Mouse (Mus musculus): ENCODE data around the gene Plcl2. TPM values are rescaled to one million over a fixed set of nuclear protein-coding genes. Genes with fewer than 3 reads are reported as not detected.
"Not testable (repeated sequence)": the region's sequence is repeated elsewhere in the genome, so short reads cannot be mapped to it uniquely, and the experiment has no call there.

Gene Plcl2
- polyA plus RNA-seq, 1 experiment: 6.7 TPM

GRCm38 (mm10) chr17:50635961-50636585 lies 126.9 kb downstream of the Plcl2 start:
- no peak for TF ChIP-seq CTCF (IDR thresholded peaks at IDR 0.05; ENCODE audit: extremely low read depth, insufficient read length, insufficient replicate concordance, low read depth, low read length)
- no peak for TF ChIP-seq POLR2A (IDR thresholded peaks at IDR 0.05; ENCODE audit: low read depth, low read length)
- Histone ChIP-seq H3K4me1 (ENCODE audit: control insufficient read depth, insufficient read depth, insufficient read length, low read length) (peaks cover 22% of the 10 kb centered on the region; the same call in 1 of the 2 replicates), H3K27ac (ENCODE audit: insufficient read depth, low read depth, low read length) (peak overlapping the region; percentile 52), H3K36me3 (ENCODE audit: control insufficient read depth, insufficient read depth, low read length) (peaks cover 5% of the 10 kb centered on the region), H3K27me3 (ENCODE audit: control insufficient read depth, insufficient read depth, low read length) (no peaks in the 10 kb centered on the region), H3K4me3 (ENCODE audit: low read depth, low read length) (no peak overlapping the region)
- 30% methylated on average over 8 of the region's 8 CpGs for WGBS

- Histone ChIP-seq H3K27me3 (ENCODE audit: control insufficient read depth, insufficient read depth, low read length) (no peaks in the 10 kb centered on the region), H3K4me3 (ENCODE audit: low read depth, low read length) (no peak overlapping the region)
- WGBS: 65% methylated on average over 3 of the region's 3 CpGs
Observed at GRCm38 (mm10) chr17:50638791-50639190, 129.6 kb downstream of the Plcl2 start.

GRCm38 (mm10) chr17:50641076-50641610 lies 131.9 kb downstream of the Plcl2 start:
- TF ChIP-seq CTCF (IDR thresholded peaks at IDR 0.05; ENCODE audit: extremely low read depth, insufficient read length, insufficient replicate concordance, low read depth, low read length) (no peak), POLR2A (IDR thresholded peaks at IDR 0.05; ENCODE audit: low read depth, low read length) (no peak)
- Histone ChIP-seq H3K36me3 (ENCODE audit: control insufficient read depth, insufficient read depth, low read length) (peaks cover 5% of the 10 kb centered on the region), H3K27ac (ENCODE audit: insufficient read depth, low read depth, low read length) (no peak overlapping the region), H3K4me3 (ENCODE audit: low read depth, low read length) (no peak overlapping the region), H3K4me1 (ENCODE audit: control insufficient read depth, insufficient read depth, insufficient read length, low read length) (peaks cover 12% of the 10 kb centered on the region; the same call in 1 of the 2 replicates), H3K27me3 (ENCODE audit: control insufficient read depth, insufficient read depth, low read length) (no peaks in the 10 kb centered on the region)
- 99% methylated on average over 2 of the region's 2 CpGs for WGBS

More at GRCm38 (mm10) chr17:50638791-50639190, 129.6 kb downstream of the Plcl2 start:
- H3K36me3 ChIP-seq (ENCODE audit: control insufficient read depth, insufficient read depth, low read length): peaks cover 5% of the 10 kb centered on the region
- peaks cover 29% of the 10 kb centered on the region; the same call in 1 of the 2 replicates for H3K4me1 ChIP-seq (ENCODE audit: control insufficient read depth, insufficient read depth, insufficient read length, low read length)
- TF ChIP-seq POLR2A (IDR thresholded peaks at IDR 0.05; ENCODE audit: low read depth, low read length) (no peak), CTCF (IDR thresholded peaks at IDR 0.05; ENCODE audit: extremely low read depth, insufficient read length, insufficient replicate concordance, low read depth, low read length) (no peak)
- H3K27ac ChIP-seq (ENCODE audit: insufficient read depth, low read depth, low read length): no peak overlapping the region

- TF ChIP-seq CTCF (IDR thresholded peaks at IDR 0.05; ENCODE audit: extremely low read depth, insufficient read length, insufficient replicate concordance, low read depth, low read length) (no peak), POLR2A (IDR thresholded peaks at IDR 0.05; ENCODE audit: low read depth, low read length) (no peak)
Observed at GRCm38 (mm10) chr17:50641879-50642278, 132.7 kb downstream of the Plcl2 start.

GRCm38 (mm10) chr17:50643356-50643755 lies 134.2 kb downstream of the Plcl2 start:
- TF ChIP-seq CTCF (IDR thresholded peaks at IDR 0.05; ENCODE audit: extremely low read depth, insufficient read length, insufficient replicate concordance, low read depth, low read length) (no peak), POLR2A (IDR thresholded peaks at IDR 0.05; ENCODE audit: low read depth, low read length) (no peak)
- peaks cover 12% of the 10 kb centered on the region; the same call in 1 of the 2 replicates for H3K4me1 ChIP-seq (ENCODE audit: control insufficient read depth, insufficient read depth, insufficient read length, low read length)
- no peak overlapping the region for H3K27ac ChIP-seq (ENCODE audit: insufficient read depth, low read depth, low read length)
- WGBS: 45% methylated on average over 6 of the region's 6 CpGs
- H3K27me3 ChIP-seq (ENCODE audit: control insufficient read depth, insufficient read depth, low read length): no peaks in the 10 kb centered on the region
- H3K4me3 ChIP-seq (ENCODE audit: low read depth, low read length): no peak overlapping the region
- peaks cover 13% of the 10 kb centered on the region for H3K36me3 ChIP-seq (ENCODE audit: control insufficient read depth, insufficient read depth, low read length)

More at GRCm38 (mm10) chr17:50641879-50642278, 132.7 kb downstream of the Plcl2 start:
- Histone ChIP-seq H3K27ac (ENCODE audit: insufficient read depth, low read depth, low read length) (no peak overlapping the region), H3K27me3 (ENCODE audit: control insufficient read depth, insufficient read depth, low read length) (no peaks in the 10 kb centered on the region), H3K4me1 (ENCODE audit: control insufficient read depth, insufficient read depth, insufficient read length, low read length) (peaks cover 12% of the 10 kb centered on the region; the same call in 1 of the 2 replicates), H3K4me3 (ENCODE audit: low read depth, low read length) (no peak overlapping the region), H3K36me3 (ENCODE audit: control insufficient read depth, insufficient read depth, low read length) (peaks cover 10% of the 10 kb centered on the region)
- WGBS: 94% methylated on average over 1 of the region's 1 CpGs

- no peaks in the 10 kb centered on the region for H3K27me3 ChIP-seq (ENCODE audit: control insufficient read depth, insufficient read depth, low read length)
- H3K27ac ChIP-seq (ENCODE audit: insufficient read depth, low read depth, low read length): no peak overlapping the region
- WGBS: 78% methylated on average over 6 of the region's 6 CpGs
- H3K36me3 ChIP-seq (ENCODE audit: control insufficient read depth, insufficient read depth, low read length): peaks cover 13% of the 10 kb centered on the region
- TF ChIP-seq CTCF (IDR thresholded peaks at IDR 0.05; ENCODE audit: extremely low read depth, insufficient read length, insufficient replicate concordance, low read depth, low read length) (no peak), POLR2A (IDR thresholded peaks at IDR 0.05; ENCODE audit: low read depth, low read length) (no peak)
- no peak overlapping the region for H3K4me3 ChIP-seq (ENCODE audit: low read depth, low read length)
- H3K4me1 ChIP-seq (ENCODE audit: control insufficient read depth, insufficient read depth, insufficient read length, low read length): peaks cover 8% of the 10 kb centered on the region; the same call in 1 of the 2 replicates
Observed at GRCm38 (mm10) chr17:50643989-50644388, 134.8 kb downstream of the Plcl2 start.

- 36% methylated on average over 4 of the region's 4 CpGs for WGBS
- not testable (repeated sequence) for H3K27ac ChIP-seq (ENCODE audit: insufficient read depth, low read depth, low read length)
- H3K36me3 ChIP-seq (ENCODE audit: control insufficient read depth, insufficient read depth, low read length): peaks cover 12% of the 10 kb centered on the region
Observed at GRCm38 (mm10) chr17:50648141-50648540, 138.9 kb downstream of the Plcl2 start.

More at GRCm38 (mm10) chr17:50648141-50648540, 138.9 kb downstream of the Plcl2 start:
- not testable (repeated sequence) for H3K4me1 ChIP-seq (ENCODE audit: control insufficient read depth, insufficient read depth, insufficient read length, low read length); H3K27me3 ChIP-seq (ENCODE audit: control insufficient read depth, insufficient read depth, low read length); H3K4me3 ChIP-seq (ENCODE audit: low read depth, low read length)

All from small intestine, adult 2 months (tissue).